Mouse (Mus musculus) olfactory bulb, adult 2 months (tissue): ENCODE measurements around the gene Gm47791.

Experiments
- CTCF ChIP-seq: fragments of 200-500 bp; IDR thresholded peaks from 2 replicates; pipeline ENCODE4 v1.5.1; 2012; ENCODE audit warnings: low read depth, mild to moderate bottlenecking, low read length, moderate library complexity; ENCODE audit not compliant: insufficient read depth
- POLR2A ChIP-seq: fragments of 200-500 bp; IDR thresholded peaks from 2 replicates; pipeline ENCODE4 v1.6.1; 2012; ENCODE audit warnings: mild to moderate bottlenecking, low read depth, low read length, moderate library complexity; ENCODE audit not compliant: insufficient read depth

DNA sequence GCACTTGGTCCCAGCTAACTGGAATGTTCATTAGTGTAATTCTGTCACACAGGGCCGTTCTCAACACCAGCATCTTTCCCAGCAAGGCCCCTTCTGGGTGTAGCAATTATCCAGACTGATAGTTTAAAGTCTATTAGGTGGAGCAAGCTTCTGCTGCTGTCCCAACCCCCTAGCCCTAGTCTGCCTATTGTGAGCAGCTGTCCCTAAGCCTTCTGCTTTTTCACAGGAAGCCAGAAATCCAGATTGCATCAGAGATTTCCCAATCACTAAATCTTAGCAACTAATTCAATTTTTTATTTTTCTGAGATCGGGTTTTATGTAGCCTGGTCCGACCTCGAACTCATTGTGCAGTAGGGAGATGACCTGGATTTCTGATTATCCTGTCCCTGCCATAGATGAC is 27.9 kb upstream of the Gm47791 start:
- TF ChIP-seq CTCF = no peak
- TF ChIP-seq POLR2A = no peak
